Mouse (Mus musculus) embryonic facial prominence, embryonic 13.5 days (tissue): ENCODE measurements at regions not wholly inside any gene's neighbourhood (a gene's known extent, or its start where the extent isn't known, plus 50 kb on each side); places are given as distances from the start of the nearest gene placed in this dataset.

Experiments used
- ATAC-seq: fragments of 200-750 bp; cut with Nextera tagmentation; 2 replicates; pipeline ENCODE4 v1.8.0; 2017; ENCODE audit warnings: low read depth; ENCODE audit not compliant: insufficient number of reproducible peaks, insufficient read depth, low FRiP score, low TSS enrichment
- H3K27ac ChIP-seq: fragments of 300-500 bp; sonication (generic); 2 replicates; pipeline ENCODE4 v1.5.1; 2015; ENCODE audit warnings: moderate library complexity, mild to moderate bottlenecking, inconsistent platforms
- H3K27me3 ChIP-seq: fragments of 300-500 bp; sonication (generic); 2 replicates; pipeline ENCODE4 v1.6.1; 2015; ENCODE audit warnings: mild to moderate bottlenecking, inconsistent platforms
- H3K36me3 ChIP-seq: fragments of 300-500 bp; sonication (generic); 2 replicates; pipeline ENCODE4 v1.6.1; 2015; ENCODE audit warnings: mild to moderate bottlenecking, inconsistent platforms
- H3K4me1 ChIP-seq: fragments of 300-500 bp; sonication (generic); 2 replicates; pipeline ENCODE4 v1.6.1; 2015; ENCODE audit warnings: inconsistent platforms
- H3K4me2 ChIP-seq: fragments of 300-500 bp; sonication (generic); 2 replicates; pipeline ENCODE4 v1.6.1; 2015; ENCODE audit warnings: moderate library complexity, mild to moderate bottlenecking, inconsistent platforms
- H3K4me3 ChIP-seq: fragments of 300-500 bp; sonication (generic); 2 replicates; pipeline ENCODE4 v1.5.1; 2015; ENCODE audit warnings: mild to moderate bottlenecking, inconsistent platforms
- H3K9ac ChIP-seq: fragments of 300-500 bp; sonication (generic); 2 replicates; pipeline ENCODE4 v1.6.1; 2015; ENCODE audit warnings: mild to moderate bottlenecking, inconsistent platforms
- H3K9me3 ChIP-seq: fragments of 300-500 bp; sonication (generic); 2 replicates; pipeline ENCODE4 v1.6.1; 2016; ENCODE audit warnings: inconsistent platforms
- WGBS: fragments of 180-500 bp; shearing (Covaris S2); methylation state at CpG from one replicate; pipeline ENCODE4 v1.1.7; 2015; ENCODE audit warnings: mixed read lengths; 5-methylcytosine and 5-hydroxymethylcytosine counted together

DNA sequence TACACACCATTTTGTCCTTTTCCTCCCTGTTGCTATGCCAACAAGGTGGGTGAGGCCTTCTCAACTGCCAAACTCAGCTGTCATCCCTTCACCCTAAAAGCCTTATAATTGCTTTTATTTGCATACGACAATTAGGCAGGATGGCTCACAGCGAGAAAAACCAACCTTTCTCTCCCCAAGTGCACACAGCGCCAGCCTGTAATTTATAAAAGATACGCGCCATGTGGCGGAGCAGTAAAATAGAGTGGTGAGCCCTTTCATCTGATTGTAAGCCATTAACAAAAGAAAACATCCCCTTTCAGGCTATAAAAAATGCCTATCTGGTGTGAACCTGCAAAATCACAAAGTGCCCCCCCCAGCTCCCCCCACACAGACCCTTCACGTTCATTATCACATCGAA is 262.0 kb downstream of the Nr2f2 start:
- H3K9ac ChIP-seq = no peak overlapping the region
- H3K27me3 ChIP-seq = peaks cover 11% of the 10 kb centered on the region; the same call in 1 of the 2 replicates
- no peaks in the 10 kb centered on the region for H3K9me3 ChIP-seq
- H3K4me1 ChIP-seq = no peaks in the 10 kb centered on the region
- no peak overlapping the region for H3K4me3 ChIP-seq
- ATAC-seq = no peak
- H3K4me2 ChIP-seq = no peak overlapping the region
- 49% methylated on average over 8 of the region's 8 CpGs for WGBS
- H3K36me3 ChIP-seq = no peaks in the 10 kb centered on the region
- no peak overlapping the region for H3K27ac ChIP-seq

DNA sequence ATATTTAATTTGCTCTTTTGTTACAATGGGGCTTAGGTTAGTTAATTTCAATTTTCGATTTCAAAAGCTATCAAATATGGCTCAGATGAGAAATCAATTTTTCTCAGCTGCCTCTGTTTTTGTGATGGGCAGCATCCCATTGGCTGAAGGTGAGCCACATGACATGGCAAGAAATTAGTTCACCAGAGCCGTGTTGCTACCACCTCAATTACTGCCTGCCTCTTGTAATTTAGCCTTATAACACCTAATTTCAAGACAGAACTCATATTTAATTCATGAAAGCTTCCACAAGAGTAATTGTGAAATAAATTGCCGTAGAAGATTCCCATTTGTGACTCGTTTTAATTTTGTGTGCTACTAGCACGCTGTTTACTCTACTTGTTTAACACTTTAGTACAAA is 262.9 kb downstream of the Nr2f2 start:
- H3K4me3 ChIP-seq = no peak overlapping the region
- no peak overlapping the region for H3K9ac ChIP-seq
- no peaks in the 10 kb centered on the region for H3K36me3 ChIP-seq
- no peak overlapping the region for H3K27ac ChIP-seq
- WGBS = 76% methylated on average over 5 of the region's 5 CpGs
- no peaks in the 10 kb centered on the region for H3K9me3 ChIP-seq
- H3K4me2 ChIP-seq = no peak overlapping the region
- ATAC-seq = no peak
- H3K27me3 ChIP-seq = peaks cover 4% of the 10 kb centered on the region; the same call in 1 of the 2 replicates
- no peaks in the 10 kb centered on the region for H3K4me1 ChIP-seq

DNA sequence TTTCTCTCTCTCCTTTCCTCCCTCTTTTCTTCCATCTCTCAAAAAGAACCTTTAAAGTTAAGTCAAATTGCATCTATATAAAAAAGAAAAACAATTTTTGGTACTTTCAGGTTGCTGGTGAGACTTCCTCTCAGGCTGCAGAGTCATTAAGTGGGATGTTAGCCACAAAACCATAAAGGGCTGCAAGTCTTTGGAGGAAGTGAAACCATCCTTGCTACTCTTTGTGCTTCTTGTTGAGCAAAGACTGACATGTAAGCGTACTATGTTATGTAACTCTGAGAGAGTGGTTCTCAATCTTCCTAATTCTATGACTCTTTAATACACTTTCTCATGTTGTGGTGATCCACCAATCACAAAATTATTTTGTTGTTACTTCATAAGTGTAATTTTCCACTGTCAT is 267.5 kb downstream of the Nr2f2 start:
- H3K4me1 ChIP-seq = no peaks in the 10 kb centered on the region
- no peak overlapping the region for H3K27ac ChIP-seq
- H3K4me2 ChIP-seq = no peak overlapping the region
- H3K9ac ChIP-seq = no peak overlapping the region
- no peaks in the 10 kb centered on the region for H3K9me3 ChIP-seq
- no peaks in the 10 kb centered on the region for H3K36me3 ChIP-seq
- ATAC-seq = no peak
- 83% methylated on average over 1 of the region's 1 CpGs for WGBS
- no peaks in the 10 kb centered on the region for H3K27me3 ChIP-seq
- H3K4me3 ChIP-seq = no peak overlapping the region

DNA sequence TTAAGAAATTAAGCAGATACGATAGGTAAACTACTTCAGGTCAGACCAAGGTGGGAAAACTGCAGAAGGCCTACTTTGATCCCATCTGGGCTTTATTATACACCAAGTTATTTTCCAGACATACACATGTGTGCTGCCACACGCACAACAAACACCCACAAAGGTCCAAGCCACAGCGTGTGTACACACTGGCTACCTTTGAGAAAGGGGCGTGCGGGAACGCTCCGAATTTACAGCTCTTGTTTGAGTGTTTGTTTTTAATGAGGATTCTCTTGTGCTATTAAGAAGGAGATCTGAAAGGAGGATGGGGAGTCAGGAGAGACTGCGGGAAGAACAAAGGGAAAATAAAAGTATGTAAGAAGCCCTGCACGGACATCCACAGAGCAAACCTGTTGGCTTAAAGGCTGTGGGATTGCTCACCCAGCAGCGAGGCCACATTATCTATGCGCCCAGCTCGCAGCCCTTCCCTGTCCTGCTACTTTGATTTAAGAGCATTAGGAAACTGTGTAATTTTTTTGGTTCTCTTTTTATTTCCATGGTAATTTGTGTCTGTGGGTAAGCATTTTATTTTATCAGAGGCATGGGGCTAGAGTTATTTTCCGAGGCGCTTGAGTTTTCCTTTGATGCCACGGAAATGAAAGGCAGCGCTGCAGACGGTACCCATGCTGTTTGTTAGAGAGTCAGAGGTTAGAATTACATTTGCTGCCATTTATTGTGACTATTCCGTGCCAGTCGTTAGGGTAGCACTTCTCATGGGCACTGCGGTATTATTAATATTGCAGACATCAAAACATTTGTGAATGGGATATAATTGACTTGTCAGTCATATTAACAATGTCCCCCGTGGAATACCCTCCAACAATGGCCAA is 272.4 kb downstream of the Nr2f2 start:
- no peak overlapping the region for H3K9ac ChIP-seq
- no peak overlapping the region for H3K27ac ChIP-seq
- H3K4me2 ChIP-seq = no peak overlapping the region
- H3K4me3 ChIP-seq = no peak overlapping the region
- no peaks in the 10 kb centered on the region for H3K27me3 ChIP-seq
- WGBS = 63% methylated on average over 21 of the region's 21 CpGs
- H3K4me1 ChIP-seq = no peaks in the 10 kb centered on the region
- no peaks in the 10 kb centered on the region for H3K36me3 ChIP-seq
- H3K9me3 ChIP-seq = 0 out of 2 replicates have a peak, but pooled peaks cover 3% of the 10 kb centered on the region
- no peak for ATAC-seq

DNA sequence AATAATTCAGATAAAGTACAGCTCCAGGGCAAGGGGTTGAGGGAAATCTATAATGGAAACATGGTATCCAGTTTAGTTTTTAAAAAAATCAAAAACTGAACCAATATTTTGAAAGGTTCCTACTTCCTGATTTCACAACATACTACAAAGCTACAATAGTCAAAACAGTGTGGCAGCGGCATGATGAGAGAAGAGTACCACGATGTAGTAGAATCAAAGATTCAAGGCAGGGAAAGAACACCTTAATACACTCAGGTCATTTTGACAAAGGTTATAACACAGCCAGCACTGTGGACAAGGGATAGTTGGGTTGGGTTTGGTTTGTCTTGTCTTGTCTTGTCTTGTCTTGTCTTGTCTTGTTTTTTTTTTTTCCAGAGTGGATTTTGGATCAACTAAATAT is 274.4 kb downstream of the Nr2f2 start:
- Histone ChIP-seq H3K4me3 (no peak overlapping the region), H3K9me3 (0 out of 2 replicates have a peak, but pooled peaks cover 3% of the 10 kb centered on the region), H3K9ac (no peak overlapping the region), H3K27me3 (no peaks in the 10 kb centered on the region), H3K27ac (no peak overlapping the region), H3K4me2 (no peak overlapping the region), H3K4me1 (no peaks in the 10 kb centered on the region), H3K36me3 (no peaks in the 10 kb centered on the region)
- no peak for ATAC-seq
- 98% methylated on average over 2 of the region's 2 CpGs for WGBS

DNA sequence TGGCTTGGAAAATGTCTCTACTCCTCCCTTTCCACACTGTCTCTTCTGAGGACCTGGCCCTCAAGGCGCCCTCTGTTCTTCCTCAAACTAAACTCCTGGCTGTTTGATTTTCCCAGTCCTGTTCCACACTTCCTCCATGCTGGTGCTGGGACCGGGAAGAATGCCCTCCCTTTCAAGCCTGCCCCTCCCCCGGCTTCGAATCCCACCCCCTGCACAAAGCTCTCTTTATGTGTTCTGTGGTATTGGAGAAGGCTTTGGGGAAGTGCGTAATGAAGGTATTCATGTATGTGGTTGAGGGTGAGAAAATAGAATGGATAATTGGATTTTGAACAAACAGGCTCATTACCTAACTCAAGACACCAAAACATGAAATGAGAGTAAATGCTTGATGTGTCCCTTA is 277.4 kb downstream of the Nr2f2 start:
- no peak overlapping the region for H3K27ac ChIP-seq
- H3K4me1 ChIP-seq = no peaks in the 10 kb centered on the region
- no peak for ATAC-seq
- no peaks in the 10 kb centered on the region for H3K27me3 ChIP-seq
- WGBS = 20% methylated on average over 5 of the region's 5 CpGs
- H3K4me2 ChIP-seq = no peak overlapping the region
- no peaks in the 10 kb centered on the region for H3K36me3 ChIP-seq
- no peak overlapping the region for H3K4me3 ChIP-seq
- no peak overlapping the region for H3K9ac ChIP-seq
- 0 out of 2 replicates have a peak, but pooled peaks cover 3% of the 10 kb centered on the region for H3K9me3 ChIP-seq

DNA sequence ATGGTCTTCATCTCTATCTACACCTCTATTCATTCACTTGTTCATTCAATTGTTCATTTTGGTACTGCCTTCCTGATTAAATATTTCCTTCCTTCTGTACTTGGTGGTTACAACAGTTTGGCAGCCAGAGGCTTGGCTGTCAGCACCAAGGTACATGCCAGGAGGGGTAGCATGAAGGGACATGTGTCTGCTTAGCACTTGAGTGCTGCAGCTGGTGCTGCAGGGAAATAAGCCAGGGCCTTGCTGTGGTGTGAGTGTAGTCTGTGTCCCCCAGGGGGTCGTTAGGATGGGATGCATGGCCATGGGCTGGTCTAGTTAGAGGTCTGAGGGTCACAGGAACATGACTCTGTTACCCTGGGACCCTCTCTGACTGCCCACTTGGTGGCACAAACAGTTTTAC is 296.9 kb downstream of the Nr2f2 start:
- H3K4me2 ChIP-seq = no peak overlapping the region
- no peak overlapping the region for H3K9ac ChIP-seq
- 52% methylated on average over 1 of the region's 1 CpGs for WGBS
- no peaks in the 10 kb centered on the region for H3K9me3 ChIP-seq
- no peak for ATAC-seq
- no peaks in the 10 kb centered on the region for H3K36me3 ChIP-seq
- H3K4me1 ChIP-seq = peaks cover 12% of the 10 kb centered on the region
- no peak overlapping the region for H3K27ac ChIP-seq
- H3K4me3 ChIP-seq = no peak overlapping the region
- H3K27me3 ChIP-seq = no peaks in the 10 kb centered on the region

DNA sequence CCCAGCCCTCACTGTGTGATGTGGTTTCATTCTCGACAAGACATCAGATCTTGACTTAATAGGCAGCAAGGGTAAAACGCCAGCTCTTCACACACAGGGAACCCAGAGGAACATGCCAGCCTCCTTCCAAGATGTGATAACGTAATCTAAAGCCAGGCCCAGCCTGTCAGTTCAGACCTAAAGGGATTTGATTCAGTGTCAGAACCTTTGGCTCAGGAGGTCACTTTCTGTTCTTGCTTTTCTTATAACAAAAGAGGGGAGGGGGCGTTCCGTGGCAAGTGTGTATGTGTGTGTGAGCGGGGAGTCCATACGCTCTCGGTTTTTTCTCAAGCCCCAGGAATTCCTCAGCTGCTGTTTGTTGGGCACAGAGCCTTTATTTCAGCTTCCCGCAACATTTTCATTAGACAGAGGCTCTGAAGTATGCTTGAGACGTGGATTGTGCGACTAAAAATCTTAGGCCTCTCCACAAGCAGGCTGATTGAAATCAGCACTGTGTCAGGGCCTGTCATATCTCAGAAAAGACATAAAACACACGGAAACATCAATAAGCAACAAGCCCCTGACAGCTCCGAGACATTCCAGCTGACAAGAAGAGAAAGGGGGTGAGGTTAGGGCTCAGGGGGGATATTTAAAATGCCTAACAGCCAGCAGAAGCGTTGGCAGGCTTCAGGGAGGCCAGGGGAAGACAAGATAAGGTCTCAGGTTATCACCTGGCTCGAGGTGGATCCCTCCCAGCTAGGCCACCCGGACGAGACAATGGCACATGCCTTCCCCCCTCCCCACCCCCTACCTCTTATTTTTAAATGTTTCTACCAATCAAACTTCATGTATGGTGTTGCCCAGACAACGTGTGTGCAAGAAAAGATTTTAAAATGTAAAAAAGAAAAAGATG is 298.5 kb downstream of the Nr2f2 start:
- H3K4me2 ChIP-seq = peak overlapping the region; percentile 48
- WGBS = 15% methylated on average over 18 of the region's 18 CpGs
- no peak overlapping the region for H3K27ac ChIP-seq
- 0 out of 2 replicates have a peak overlapping the region, but pooled peaks have one; percentile 6 for H3K9ac ChIP-seq
- no peaks in the 10 kb centered on the region for H3K36me3 ChIP-seq
- H3K27me3 ChIP-seq = no peaks in the 10 kb centered on the region
- H3K4me1 ChIP-seq = peaks cover 12% of the 10 kb centered on the region
- ATAC-seq = no peak
- no peaks in the 10 kb centered on the region for H3K9me3 ChIP-seq
- peak overlapping the region; percentile 2; the same call in 1 of the 2 replicates for H3K4me3 ChIP-seq

DNA sequence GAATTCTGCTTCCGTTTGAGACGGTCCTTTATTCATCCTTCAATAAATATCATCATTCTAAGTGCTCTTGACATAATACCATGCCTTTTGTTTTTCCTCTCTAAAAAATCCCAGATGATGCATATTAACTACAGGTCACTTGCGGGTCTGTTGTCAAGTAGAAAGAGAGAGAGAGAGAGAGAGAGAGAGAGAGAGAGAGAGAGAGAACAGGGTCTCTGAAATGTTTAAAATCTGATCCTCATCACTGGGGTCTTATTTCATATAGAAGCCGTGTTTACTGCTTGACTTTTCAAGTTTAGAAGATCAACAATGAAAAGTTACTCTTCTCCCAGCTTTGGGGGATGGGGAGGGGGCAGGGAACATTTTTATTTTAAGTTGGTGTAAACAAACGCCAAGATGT is 299.5 kb downstream of the Nr2f2 start:
- Histone ChIP-seq H3K4me3 (no peak overlapping the region), H3K9ac (no peak overlapping the region), H3K27ac (no peak overlapping the region), H3K36me3 (no peaks in the 10 kb centered on the region), H3K27me3 (no peaks in the 10 kb centered on the region), H3K9me3 (no peaks in the 10 kb centered on the region), H3K4me1 (peaks cover 12% of the 10 kb centered on the region), H3K4me2 (peak overlapping the region; percentile 48)
- no peak for ATAC-seq
- WGBS = 32% methylated on average over 5 of the region's 5 CpGs

DNA sequence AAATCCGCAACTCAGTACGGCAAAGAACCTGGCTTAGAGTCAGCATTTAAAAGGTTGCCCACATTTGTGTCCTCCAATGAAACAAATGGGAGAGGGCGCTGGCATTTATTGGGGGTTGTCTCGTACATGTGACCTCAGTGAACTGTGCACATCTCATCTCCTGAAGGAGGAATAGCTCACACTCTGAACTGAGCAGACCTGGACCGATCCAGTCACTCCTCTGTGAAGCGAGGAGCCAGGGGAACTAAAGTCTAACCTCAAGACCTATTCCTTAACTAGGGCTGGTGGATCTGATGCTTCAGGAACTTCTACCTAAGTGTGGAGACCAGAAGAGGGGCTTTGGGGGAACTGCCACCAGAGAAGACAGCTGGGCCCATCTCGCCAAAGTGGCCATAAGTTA is 300.1 kb downstream of the Nr2f2 start:
- Histone ChIP-seq H3K9me3 (no peaks in the 10 kb centered on the region), H3K36me3 (no peaks in the 10 kb centered on the region), H3K27ac (no peak overlapping the region), H3K4me2 (no peak overlapping the region), H3K4me3 (no peak overlapping the region), H3K4me1 (peaks cover 12% of the 10 kb centered on the region), H3K27me3 (no peaks in the 10 kb centered on the region), H3K9ac (no peak overlapping the region)
- 88% methylated on average over 7 of the region's 7 CpGs for WGBS
- no peak for ATAC-seq

DNA sequence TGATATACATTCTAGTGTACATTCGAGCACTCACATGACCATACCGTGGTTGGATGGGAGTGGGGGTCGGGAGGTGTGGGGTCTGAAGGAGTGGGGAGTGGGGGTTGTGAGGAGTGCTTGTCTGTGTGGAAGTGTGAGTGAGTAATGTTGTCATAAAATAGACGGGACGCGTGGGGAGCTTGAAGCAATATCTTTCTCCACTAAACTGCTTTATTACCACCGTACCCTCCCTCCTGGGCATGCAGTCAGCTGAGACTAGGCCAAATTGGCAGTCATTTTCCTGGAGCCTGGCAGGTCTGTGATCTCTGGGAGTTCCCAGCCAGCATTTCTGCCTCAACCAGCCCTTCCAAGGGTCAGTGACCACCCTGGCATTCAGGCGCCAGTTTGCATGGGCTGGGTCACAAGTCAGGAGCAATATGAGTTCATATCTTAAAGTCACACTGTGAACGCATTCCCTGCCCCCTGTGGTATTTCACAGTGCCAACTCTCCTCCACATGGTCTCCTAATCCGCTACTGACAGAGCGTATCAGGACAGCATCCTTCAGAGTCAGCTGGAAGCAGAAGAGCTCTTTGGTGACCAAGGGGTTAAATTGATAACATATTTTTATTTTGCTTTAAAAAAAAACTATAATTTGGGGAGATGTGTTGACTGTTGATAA is 300.9 kb downstream of the Nr2f2 start:
- no peak for ATAC-seq
- Histone ChIP-seq H3K4me2 (no peak overlapping the region), H3K36me3 (no peaks in the 10 kb centered on the region), H3K4me3 (no peak overlapping the region), H3K4me1 (peaks cover 12% of the 10 kb centered on the region), H3K27ac (no peak overlapping the region), H3K9me3 (no peaks in the 10 kb centered on the region), H3K27me3 (no peaks in the 10 kb centered on the region), H3K9ac (no peak overlapping the region)
- 77% methylated on average over 11 of the region's 11 CpGs for WGBS
